Mouse (Mus musculus) liver (tissue): ENCODE measurements around the gene E2f6.

Source experiments
- DNase-seq: peaks from one replicate; pipeline ENCODE4 v3.0.0-alpha.2; 2020; ENCODE audit warnings: mixed read lengths

E2f6 gene

GRCm38 (mm10) chr12:16810525-16811431, at the start of gene E2f6:
Gene E2f6, plus strand, starts transcription at chr12:16810963.
- DNase-seq: peak; percentile 81

GRCm38 (mm10) chr12:16761461-16761860, 49.3 kb upstream of the E2f6 start:
- no peak for DNase-seq

GRCm38 (mm10) chr12:16763649-16764422, 46.9 kb upstream of the E2f6 start:
- DNase-seq: no peak

GRCm38 (mm10) chr12:16764776-16765445, 45.9 kb upstream of the E2f6 start:
- no peak for DNase-seq

GRCm38 (mm10) chr12:16768251-16768650, 42.5 kb upstream of the E2f6 start:
- no peak for DNase-seq

- DNase-seq: peak; percentile 18
These were observed 42.1 kb upstream of the E2f6 start for GRCm38 (mm10) chr12:16768711-16769110.

GRCm38 (mm10) chr12:16769601-16770165, 41.1 kb upstream of the E2f6 start:
- no peak for DNase-seq

GRCm38 (mm10) chr12:16774605-16775004, 36.2 kb upstream of the E2f6 start:
- no peak for DNase-seq

GRCm38 (mm10) chr12:16775351-16775750, 35.4 kb upstream of the E2f6 start:
- no peak for DNase-seq

- DNase-seq: no peak
These were observed 32.2 kb upstream of the E2f6 start for GRCm38 (mm10) chr12:16778523-16778922.

GRCm38 (mm10) chr12:16779165-16779564, 31.6 kb upstream of the E2f6 start:
- no peak for DNase-seq

- no peak for DNase-seq
These were observed 30.4 kb upstream of the E2f6 start for GRCm38 (mm10) chr12:16780320-16780719.

GRCm38 (mm10) chr12:16781034-16781746, 29.6 kb upstream of the E2f6 start:
- no peak for DNase-seq

- no peak for DNase-seq
These were observed 22.2 kb upstream of the E2f6 start for GRCm38 (mm10) chr12:16788600-16788999.

GRCm38 (mm10) chr12:16789199-16789598, 21.6 kb upstream of the E2f6 start:
- no peak for DNase-seq

- DNase-seq: no peak
These were observed 21.0 kb upstream of the E2f6 start for GRCm38 (mm10) chr12:16789756-16790155.

- DNase-seq: no peak
These were observed 20.3 kb upstream of the E2f6 start for GRCm38 (mm10) chr12:16790456-16790855.

- no peak for DNase-seq
These were observed 17.4 kb upstream of the E2f6 start for GRCm38 (mm10) chr12:16793371-16793770.

GRCm38 (mm10) chr12:16795781-16796180, 15.0 kb upstream of the E2f6 start:
- no peak for DNase-seq

- no peak for DNase-seq
These were observed 11.9 kb upstream of the E2f6 start for GRCm38 (mm10) chr12:16798894-16799293.

GRCm38 (mm10) chr12:16799928-16800258, 10.9 kb upstream of the E2f6 start:
- no peak for DNase-seq

GRCm38 (mm10) chr12:16800259-16800958, 10.4 kb upstream of the E2f6 start, which contains the start of gene Greb1:
Gene Greb1, minus strand, starts transcription at chr12:16800886.
- peak; percentile 19 for DNase-seq
